Mouse (Mus musculus): ENCODE data around the gene Batf. TPM values are rescaled to one million over a fixed set of nuclear protein-coding genes. Genes with fewer than 3 reads are reported as not detected.

The Batf gene
- polyA plus RNA-seq, 1 experiment from 2014 or later = 5.7 TPM

- no peak for ATAC-seq (ENCODE audit: low read depth)
- no peaks in the 10 kb centered on the region for H3K4me1 ChIP-seq (replicated peaks; ENCODE audit: control insufficient read depth, insufficient read depth, low read length)
Measured at GRCm38 (mm10) chr12:85673914-85674313, 12.6 kb upstream of the Batf start.

DNA sequence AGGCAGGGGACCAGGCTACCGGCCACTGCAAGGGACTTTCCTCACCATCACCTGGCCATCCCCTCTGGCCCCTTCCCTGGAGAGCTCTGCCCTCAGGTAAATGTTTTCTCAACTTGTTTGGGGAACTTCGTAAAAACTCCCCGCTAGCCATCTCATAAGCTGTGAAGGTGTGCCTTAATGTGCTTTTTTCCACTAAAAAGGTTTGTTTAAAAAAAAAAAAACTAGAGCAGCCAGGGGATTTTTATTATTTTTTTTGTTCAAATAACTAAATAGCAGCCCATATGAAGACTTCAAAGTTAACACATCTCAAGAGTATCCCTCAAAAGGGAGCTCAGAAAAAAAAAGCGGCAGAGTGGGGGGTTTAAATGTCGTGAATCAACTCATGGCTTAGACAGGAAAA is 7.4 kb upstream of the Batf start:
- no peak overlapping the region for H3K27ac ChIP-seq (ENCODE audit: low read length)
- no peaks in the 10 kb centered on the region for H3K36me3 ChIP-seq (ENCODE audit: control insufficient read depth, insufficient read depth, low read length)
- no peak overlapping the region for H3K9ac ChIP-seq (ENCODE audit: low read length)
- H3K4me2 ChIP-seq (ENCODE audit: low read depth, low read length) = no peak overlapping the region
- ATAC-seq (ENCODE audit: low read depth) = no peak
- H3K4me3 ChIP-seq (ENCODE audit: low read length) = no peak overlapping the region
- 64% methylated on average over 5 of the region's 5 CpGs for WGBS
- peaks cover 1% of the 10 kb centered on the region; the same call in 1 of the 2 replicates for H3K4me1 ChIP-seq (replicated peaks; ENCODE audit: control insufficient read depth, insufficient read depth, low read length)
- H3K27me3 ChIP-seq (ENCODE audit: control insufficient read depth, insufficient read depth, low read depth, low read length) = no peaks in the 10 kb centered on the region
- H3K9me3 ChIP-seq (ENCODE audit: control insufficient read depth, low read length) = peaks cover 6% of the 10 kb centered on the region

More at GRCm38 (mm10) chr12:85673914-85674313, 12.6 kb upstream of the Batf start:
- Histone ChIP-seq H3K27ac (ENCODE audit: low read length) (no peak overlapping the region), H3K4me2 (ENCODE audit: low read depth, low read length) (no peak overlapping the region), H3K4me3 (ENCODE audit: low read length) (no peak overlapping the region), H3K27me3 (ENCODE audit: control insufficient read depth, insufficient read depth, low read depth, low read length) (no peaks in the 10 kb centered on the region), H3K36me3 (ENCODE audit: control insufficient read depth, insufficient read depth, low read length) (no peaks in the 10 kb centered on the region), H3K9ac (ENCODE audit: low read length) (no peak overlapping the region), H3K9me3 (ENCODE audit: control insufficient read depth, low read length) (peaks cover 6% of the 10 kb centered on the region; the same call in 1 of the 2 replicates)
- WGBS = 82% methylated on average over 8 of the region's 8 CpGs

DNA sequence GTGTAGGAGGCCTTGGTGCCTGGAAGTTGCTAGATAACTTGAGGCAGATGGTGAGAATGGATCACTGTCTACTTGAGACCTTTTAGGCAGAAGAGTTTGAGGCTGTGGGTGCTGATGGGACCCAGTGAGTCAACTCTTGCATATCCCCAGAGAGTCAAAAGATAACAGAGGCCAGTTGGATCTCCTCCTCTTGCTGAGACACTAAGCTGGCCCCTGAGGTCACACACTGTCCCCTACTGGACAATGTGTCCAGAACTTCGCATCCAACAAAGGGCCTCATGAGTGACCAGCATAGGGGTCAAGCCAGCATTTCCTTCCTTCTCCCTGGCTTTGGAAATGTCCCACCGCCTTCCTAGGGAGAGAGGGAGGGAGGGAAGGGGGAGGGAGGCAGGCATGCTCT is 6.7 kb upstream of the Batf start:
- Histone ChIP-seq H3K4me3 (ENCODE audit: low read length) (no peak overlapping the region), H3K4me1 (replicated peaks; ENCODE audit: control insufficient read depth, insufficient read depth, low read length) (peaks cover 2% of the 10 kb centered on the region; the same call in 1 of the 2 replicates), H3K9ac (ENCODE audit: low read length) (no peak overlapping the region), H3K9me3 (ENCODE audit: control insufficient read depth, low read length) (peaks cover 6% of the 10 kb centered on the region), H3K27me3 (ENCODE audit: control insufficient read depth, insufficient read depth, low read depth, low read length) (no peaks in the 10 kb centered on the region), H3K36me3 (ENCODE audit: control insufficient read depth, insufficient read depth, low read length) (no peaks in the 10 kb centered on the region), H3K4me2 (ENCODE audit: low read depth, low read length) (no peak overlapping the region), H3K27ac (ENCODE audit: low read length) (no peak overlapping the region)
- no peak for ATAC-seq (ENCODE audit: low read depth)
- WGBS = 46% methylated on average over 2 of the region's 2 CpGs

- no peaks in the 10 kb centered on the region for H3K27me3 ChIP-seq (ENCODE audit: control insufficient read depth, insufficient read depth, low read depth, low read length)
- 44% methylated on average over 2 of the region's 2 CpGs for WGBS
- no peak overlapping the region for H3K27ac ChIP-seq (ENCODE audit: low read length)
- no peak overlapping the region for H3K4me3 ChIP-seq (ENCODE audit: low read length)
- ATAC-seq (ENCODE audit: low read depth) = no peak
- H3K4me1 ChIP-seq (replicated peaks; ENCODE audit: control insufficient read depth, insufficient read depth, low read length) = peaks cover 7% of the 10 kb centered on the region
- no peaks in the 10 kb centered on the region for H3K36me3 ChIP-seq (ENCODE audit: control insufficient read depth, insufficient read depth, low read length)
- no peak overlapping the region for H3K9ac ChIP-seq (ENCODE audit: low read length)
- H3K9me3 ChIP-seq (ENCODE audit: control insufficient read depth, low read length) = peaks cover 6% of the 10 kb centered on the region
- H3K4me2 ChIP-seq (ENCODE audit: low read depth, low read length) = no peak overlapping the region
Measured at GRCm38 (mm10) chr12:85682328-85682727, 4.1 kb upstream of the Batf start.

- ATAC-seq (ENCODE audit: low read depth) = peak; percentile 72
- Histone ChIP-seq H3K27me3 (ENCODE audit: control insufficient read depth, insufficient read depth, low read depth, low read length) (no peaks in the 10 kb centered on the region), H3K9me3 (ENCODE audit: control insufficient read depth, low read length) (peaks cover 2% of the 10 kb centered on the region), H3K9ac (ENCODE audit: low read length) (no peak overlapping the region), H3K4me2 (ENCODE audit: low read depth, low read length) (no peak overlapping the region), H3K36me3 (ENCODE audit: control insufficient read depth, insufficient read depth, low read length) (no peaks in the 10 kb centered on the region), H3K27ac (ENCODE audit: low read length) (peak overlapping the region; percentile 74), H3K4me1 (replicated peaks; ENCODE audit: control insufficient read depth, insufficient read depth, low read length) (peaks cover 7% of the 10 kb centered on the region), H3K4me3 (ENCODE audit: low read length) (no peak overlapping the region)
- 47% methylated on average over 16 of the region's 16 CpGs for WGBS
Measured at GRCm38 (mm10) chr12:85684411-85685275, 1.8 kb upstream of the Batf start.

- H3K36me3 ChIP-seq (ENCODE audit: control insufficient read depth, insufficient read depth, low read length) = no peaks in the 10 kb centered on the region
- no peak overlapping the region for H3K27ac ChIP-seq (ENCODE audit: low read length)
- peak overlapping the region; percentile 48 for H3K4me2 ChIP-seq (ENCODE audit: low read depth, low read length)
- H3K27me3 ChIP-seq (ENCODE audit: control insufficient read depth, insufficient read depth, low read depth, low read length) = no peaks in the 10 kb centered on the region
- peaks cover 2% of the 10 kb centered on the region for H3K9me3 ChIP-seq (ENCODE audit: control insufficient read depth, low read length)
- WGBS = 61% methylated on average over 7 of the region's 7 CpGs
- no peak for ATAC-seq (ENCODE audit: low read depth)
- peaks cover 7% of the 10 kb centered on the region for H3K4me1 ChIP-seq (replicated peaks; ENCODE audit: control insufficient read depth, insufficient read depth, low read length)
- peak overlapping the region; percentile 42; the same call in 1 of the 2 replicates for H3K9ac ChIP-seq (ENCODE audit: low read length)
- peak overlapping the region; percentile 19; the same call in 1 of the 2 replicates for H3K4me3 ChIP-seq (ENCODE audit: low read length)
Measured at GRCm38 (mm10) chr12:85687217-85687533, 706 bp downstream of the Batf start.

DNA sequence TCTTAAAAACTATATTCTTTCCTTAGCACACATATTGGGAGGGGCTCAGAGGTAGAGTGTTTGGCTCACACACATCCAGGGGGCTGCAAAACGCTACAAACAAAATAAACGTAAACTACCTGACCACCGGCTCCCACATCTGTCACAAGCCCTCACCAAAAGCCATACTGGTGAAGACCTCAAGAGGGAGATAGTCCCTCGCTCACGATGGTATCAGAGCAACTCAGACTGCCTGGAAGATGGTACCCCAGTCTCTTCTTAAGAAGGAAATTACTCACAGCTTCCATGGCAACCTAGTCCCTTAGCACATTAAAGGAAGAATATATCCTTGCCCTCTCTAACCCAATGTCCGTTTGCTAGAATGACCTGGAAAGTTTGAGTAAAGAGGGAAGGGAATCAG is 1.4 kb downstream of the Batf start:
- no peak overlapping the region for H3K4me3 ChIP-seq (ENCODE audit: low read length)
- no peaks in the 10 kb centered on the region for H3K27me3 ChIP-seq (ENCODE audit: control insufficient read depth, insufficient read depth, low read depth, low read length)
- no peak for ATAC-seq (ENCODE audit: low read depth)
- H3K36me3 ChIP-seq (ENCODE audit: control insufficient read depth, insufficient read depth, low read length) = no peaks in the 10 kb centered on the region
- no peak overlapping the region for H3K27ac ChIP-seq (ENCODE audit: low read length)
- WGBS = 64% methylated on average over 6 of the region's 6 CpGs
- H3K4me1 ChIP-seq (replicated peaks; ENCODE audit: control insufficient read depth, insufficient read depth, low read length) = peaks cover 7% of the 10 kb centered on the region
- H3K9me3 ChIP-seq (ENCODE audit: control insufficient read depth, low read length) = no peaks in the 10 kb centered on the region
- no peak overlapping the region for H3K9ac ChIP-seq (ENCODE audit: low read length)
- no peak overlapping the region for H3K4me2 ChIP-seq (ENCODE audit: low read depth, low read length)

DNA sequence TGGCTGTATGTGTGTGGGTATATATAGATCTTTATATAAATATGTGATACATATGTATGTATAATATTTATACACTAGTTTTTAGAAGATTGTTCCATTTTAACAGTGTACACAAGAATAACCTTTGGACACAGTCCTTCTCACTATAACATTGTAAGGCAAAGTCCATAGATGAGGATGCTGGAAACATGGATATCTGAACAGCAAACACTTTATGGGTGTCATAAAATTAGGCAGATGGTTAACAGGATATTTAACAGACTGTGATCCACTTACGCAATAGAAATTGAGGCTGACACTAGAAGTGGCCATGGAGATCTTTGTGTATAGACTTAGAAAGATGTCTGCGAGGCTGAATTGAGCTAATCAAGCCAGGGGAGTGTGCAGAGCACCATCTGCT is 9.3 kb downstream of the Batf start:
- 92% methylated on average over 2 of the region's 2 CpGs for WGBS
- Histone ChIP-seq H3K4me1 (replicated peaks; ENCODE audit: control insufficient read depth, insufficient read depth, low read length) (peaks cover 7% of the 10 kb centered on the region), H3K27me3 (ENCODE audit: control insufficient read depth, insufficient read depth, low read depth, low read length) (no peaks in the 10 kb centered on the region), H3K36me3 (ENCODE audit: control insufficient read depth, insufficient read depth, low read length) (no peaks in the 10 kb centered on the region), H3K9me3 (ENCODE audit: control insufficient read depth, low read length) (no peaks in the 10 kb centered on the region), H3K4me3 (ENCODE audit: low read length) (no peak overlapping the region), H3K27ac (ENCODE audit: low read length) (no peak overlapping the region), H3K4me2 (ENCODE audit: low read depth, low read length) (no peak overlapping the region), H3K9ac (ENCODE audit: low read length) (no peak overlapping the region)
- ATAC-seq (ENCODE audit: low read depth) = no peak

DNA sequence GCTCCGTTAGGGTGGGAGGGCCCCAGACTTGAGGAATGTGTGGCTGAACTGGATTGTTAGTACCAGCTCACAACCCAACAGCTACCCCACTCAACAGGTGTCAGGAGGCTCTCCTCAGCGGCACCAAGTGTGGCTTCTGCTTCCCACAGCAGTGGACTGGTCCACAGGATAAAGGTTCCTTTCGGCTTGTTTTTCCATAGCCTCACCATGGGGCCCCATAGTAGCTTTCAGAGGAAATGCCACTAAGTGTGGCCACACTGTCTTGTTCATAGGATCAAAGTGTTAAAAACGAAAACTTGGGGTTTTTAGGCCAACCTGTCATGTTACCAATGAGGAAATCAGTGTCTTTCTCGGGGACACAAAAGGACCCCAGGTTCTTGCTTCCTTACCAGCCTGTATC is 10.0 kb downstream of the Batf start:
- no peak overlapping the region for H3K4me3 ChIP-seq (ENCODE audit: low read length)
- peaks cover 11% of the 10 kb centered on the region for H3K4me1 ChIP-seq (replicated peaks; ENCODE audit: control insufficient read depth, insufficient read depth, low read length)
- no peak overlapping the region for H3K9ac ChIP-seq (ENCODE audit: low read length)
- no peak overlapping the region for H3K4me2 ChIP-seq (ENCODE audit: low read depth, low read length)
- H3K9me3 ChIP-seq (ENCODE audit: control insufficient read depth, low read length) = no peaks in the 10 kb centered on the region
- H3K27me3 ChIP-seq (ENCODE audit: control insufficient read depth, insufficient read depth, low read depth, low read length) = no peaks in the 10 kb centered on the region
- H3K36me3 ChIP-seq (ENCODE audit: control insufficient read depth, insufficient read depth, low read length) = no peaks in the 10 kb centered on the region
- 82% methylated on average over 5 of the region's 5 CpGs for WGBS
- no peak for ATAC-seq (ENCODE audit: low read depth)
- no peak overlapping the region for H3K27ac ChIP-seq (ENCODE audit: low read length)
